Mouse (Mus musculus): ENCODE measurements around the gene Plppr3.

The Plppr3 gene

DNA sequence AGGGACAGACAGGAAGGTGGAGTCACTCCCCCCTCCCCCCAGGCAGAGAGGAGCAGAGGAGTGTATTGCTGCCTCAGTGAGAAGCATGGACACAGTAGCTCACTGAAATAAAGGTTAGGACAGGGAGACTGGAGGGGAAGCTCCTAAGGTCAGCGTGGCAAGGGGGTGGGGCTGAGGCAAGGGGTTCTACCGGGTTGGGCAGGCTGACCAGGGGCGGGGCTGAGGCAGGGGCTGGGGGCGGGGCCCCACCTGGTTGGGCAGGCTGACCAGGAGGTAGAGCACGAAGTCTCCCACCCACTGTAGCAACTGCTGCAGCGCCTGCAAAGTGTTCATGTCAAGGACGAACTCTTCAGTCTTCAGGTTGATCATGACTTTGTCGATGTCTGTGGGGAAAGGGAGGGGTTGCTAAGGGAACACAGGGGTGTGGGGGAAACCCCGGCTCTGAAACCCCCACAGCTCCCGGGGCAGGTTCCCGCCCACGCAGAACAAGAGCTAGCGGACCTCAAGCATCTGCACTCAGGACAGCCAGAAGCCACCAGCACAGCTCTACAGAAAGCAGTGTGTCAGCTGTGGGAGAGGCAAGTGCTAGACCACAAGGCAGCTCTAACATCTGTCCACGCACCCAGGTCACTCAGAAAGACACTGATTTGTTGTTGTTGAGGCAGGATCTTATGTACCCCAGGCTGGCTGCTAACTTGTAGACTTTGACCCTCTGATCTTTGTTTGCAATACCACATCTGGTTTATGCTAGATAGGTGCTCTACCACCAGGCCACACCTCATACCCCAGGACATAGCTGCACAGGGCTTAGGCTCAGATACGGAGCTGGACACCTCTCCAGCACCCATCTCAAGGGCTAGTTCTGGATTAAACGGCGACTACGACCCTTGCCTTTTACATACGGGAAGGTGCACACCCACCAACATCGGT lies 23.1 kb upstream of the Plppr3 start:
- DNase-seq: peak; percentile 47

DNA sequence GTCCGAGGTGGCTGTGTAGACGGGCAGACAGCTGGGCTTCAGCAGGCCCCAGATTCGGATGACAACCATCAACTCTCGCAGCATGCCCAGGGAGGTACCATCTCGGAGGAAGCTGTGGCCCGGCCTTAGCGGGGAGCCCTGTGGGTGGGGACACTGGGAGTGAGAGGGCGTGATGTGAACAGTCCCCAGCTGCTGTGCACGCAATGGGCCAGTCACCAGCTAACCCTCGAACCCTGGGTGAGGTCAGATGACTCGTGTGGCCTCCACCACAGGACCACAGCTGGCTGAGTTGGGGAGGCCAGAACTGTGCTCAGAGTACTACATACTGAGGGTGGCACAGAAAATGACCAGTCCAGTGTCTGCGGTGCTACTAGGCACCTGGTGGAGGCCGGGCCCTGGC lies 22.4 kb upstream of the Plppr3 start:
- no peak for DNase-seq

- DNase-seq: no peak
These were observed 21.9 kb upstream of the Plppr3 start for GRCm38 (mm10) chr10:79896306-79896705.

DNA sequence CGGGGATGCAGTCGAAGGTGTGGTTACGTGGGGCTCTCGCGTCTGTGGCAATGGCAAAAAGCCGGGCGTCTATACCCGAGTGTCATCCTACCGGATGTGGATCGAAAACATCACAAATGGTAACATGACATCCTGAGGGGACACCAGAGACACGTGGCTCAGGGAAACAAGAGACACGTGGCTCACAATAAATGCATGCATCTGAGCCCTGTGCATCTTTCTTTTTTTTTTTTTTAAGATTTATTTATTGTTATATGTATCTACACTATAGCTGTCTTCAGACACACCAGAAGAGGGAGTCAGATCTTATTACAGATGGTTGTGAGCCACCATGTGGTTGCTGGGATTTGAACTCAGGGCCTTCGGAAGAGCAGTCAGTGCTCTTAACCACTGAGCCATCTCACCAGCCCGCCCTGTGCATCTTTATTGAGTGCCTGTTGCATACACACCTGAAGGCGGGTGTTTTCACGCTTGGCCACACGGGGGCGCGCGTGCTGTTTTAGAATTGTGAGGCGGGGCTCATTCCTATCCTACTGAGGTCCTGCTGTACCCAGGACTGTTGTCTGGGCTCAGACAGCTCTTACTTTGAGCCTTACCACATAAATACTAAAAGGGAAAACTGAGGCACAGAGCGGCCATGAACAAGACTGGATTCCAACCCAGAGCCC lies 18.2 kb upstream of the Plppr3 start:
- DNase-seq: peak; percentile 80

DNA sequence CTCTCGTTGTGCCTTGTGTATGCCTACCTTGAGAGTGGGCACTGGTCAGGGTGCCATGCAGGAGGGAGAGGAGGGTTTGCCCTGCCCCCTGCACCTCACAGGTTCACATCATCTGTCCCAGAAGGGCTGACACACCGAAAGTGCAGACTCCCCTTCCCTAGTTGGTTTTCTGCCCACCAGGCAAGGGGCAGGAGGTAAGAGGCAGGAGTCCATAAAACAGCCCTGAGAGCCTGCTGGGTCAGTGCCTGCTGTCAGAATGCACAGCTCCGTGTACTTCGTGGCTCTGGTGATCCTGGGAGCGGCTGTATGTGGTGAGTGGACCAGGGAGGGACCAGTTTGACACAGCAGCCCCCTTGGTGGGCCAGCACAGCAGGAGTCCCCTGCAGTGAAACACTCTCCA lies 16.2 kb upstream of the Plppr3 start, which contains the start of gene Cfd:
Cfd (plus strand) TSS at position 184 of the 400 bp plus-strand sequence.
- DNase-seq: no peak

GRCm38 (mm10) chr10:79889386-79889785 lies 15.0 kb upstream of the Plppr3 start:
- peak; percentile 78 for DNase-seq

GRCm38 (mm10) chr10:79886611-79887010 lies 12.2 kb upstream of the Plppr3 start:
- no peak for DNase-seq

DNA sequence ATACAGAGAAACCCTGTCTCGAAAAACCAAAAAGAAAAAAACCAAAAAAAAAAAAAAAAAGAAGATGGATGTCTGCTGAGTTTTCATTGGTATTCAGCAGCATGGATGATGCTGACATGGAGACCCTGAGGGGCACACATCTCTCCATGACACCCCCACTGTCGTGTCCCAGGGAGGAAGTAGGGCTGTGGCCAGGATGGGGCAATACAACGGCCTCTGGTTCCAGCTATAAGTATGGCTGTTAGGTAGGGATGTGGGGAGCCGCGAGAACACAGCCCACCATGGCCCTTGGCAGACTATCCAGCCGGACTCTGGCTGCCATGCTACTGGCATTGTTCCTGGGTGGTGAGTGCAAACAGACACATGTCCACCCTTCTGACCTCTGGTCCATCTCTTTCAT lies 11.6 kb upstream of the Plppr3 start, which contains the start of gene Elane:
Elane (plus strand) TSS at position 194 of the 400 bp plus-strand sequence.
- no peak for DNase-seq

GRCm38 (mm10) chr10:79884938-79885337 lies 10.5 kb upstream of the Plppr3 start:
- peak; percentile 7 for DNase-seq

DNA sequence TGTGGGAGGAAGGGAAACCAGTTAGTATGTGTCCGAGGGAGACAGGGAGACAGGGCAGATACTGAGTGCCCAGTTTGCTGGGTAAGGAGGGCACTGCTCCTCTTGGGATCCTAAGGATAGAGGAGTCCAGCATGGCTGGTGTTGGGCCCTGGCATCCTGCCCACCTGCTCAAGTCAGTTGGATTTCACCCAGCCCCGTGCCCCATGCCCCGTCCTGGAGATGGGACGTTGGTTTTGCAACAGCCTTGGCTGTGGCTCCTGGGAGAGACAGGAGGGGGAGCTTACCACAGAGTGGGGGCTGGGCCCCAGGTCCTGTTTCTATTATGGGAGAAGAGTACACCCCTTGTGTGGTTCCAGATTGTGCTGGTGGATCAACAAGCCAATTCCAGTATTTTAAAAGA lies 10.0 kb upstream of the Plppr3 start:
- DNase-seq: peak; percentile 89

- peak; percentile 87 for DNase-seq
These were observed 9.1 kb upstream of the Plppr3 start for GRCm38 (mm10) chr10:79883297-79884084.

DNA sequence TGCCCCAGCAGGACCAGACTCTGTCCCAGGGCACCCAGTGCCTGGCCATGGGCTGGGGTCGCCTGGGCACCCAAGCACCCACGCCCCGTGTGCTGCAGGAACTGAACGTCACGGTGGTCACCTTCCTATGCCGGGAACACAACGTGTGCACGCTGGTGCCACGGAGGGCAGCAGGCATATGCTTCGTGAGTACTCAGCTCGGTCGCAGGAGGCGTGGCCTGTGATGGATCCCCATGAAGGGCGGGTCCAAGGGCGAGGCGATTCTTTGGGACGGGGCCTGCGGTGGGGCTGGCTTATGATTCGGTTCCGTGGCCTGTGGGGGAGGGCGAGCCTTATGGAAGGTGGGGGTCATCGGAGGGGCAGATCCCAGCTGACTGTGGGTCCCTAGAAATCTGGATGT lies 7.5 kb upstream of the Plppr3 start:
- DNase-seq: peak; percentile 34

DNA sequence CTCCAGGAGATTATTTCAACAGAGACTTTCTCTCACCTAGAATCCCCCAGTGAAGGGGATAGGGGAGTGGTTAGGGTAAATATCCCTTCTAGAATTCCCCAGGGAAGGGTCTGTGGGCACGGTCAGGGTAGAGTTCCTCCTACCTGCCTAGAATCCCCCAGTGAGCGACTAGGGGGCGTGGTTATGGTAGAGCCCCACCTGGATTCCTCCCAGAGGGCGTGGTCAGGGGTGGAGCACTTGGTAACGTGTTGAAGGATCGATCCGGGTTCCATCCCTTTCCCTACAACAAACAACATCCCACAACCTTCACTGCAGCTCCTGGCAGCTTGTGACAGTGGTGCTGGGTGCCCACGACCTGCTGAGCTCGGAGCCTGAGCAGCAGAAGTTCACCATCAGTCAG lies 6.3 kb upstream of the Plppr3 start:
- peak; percentile 24 for DNase-seq

DNA sequence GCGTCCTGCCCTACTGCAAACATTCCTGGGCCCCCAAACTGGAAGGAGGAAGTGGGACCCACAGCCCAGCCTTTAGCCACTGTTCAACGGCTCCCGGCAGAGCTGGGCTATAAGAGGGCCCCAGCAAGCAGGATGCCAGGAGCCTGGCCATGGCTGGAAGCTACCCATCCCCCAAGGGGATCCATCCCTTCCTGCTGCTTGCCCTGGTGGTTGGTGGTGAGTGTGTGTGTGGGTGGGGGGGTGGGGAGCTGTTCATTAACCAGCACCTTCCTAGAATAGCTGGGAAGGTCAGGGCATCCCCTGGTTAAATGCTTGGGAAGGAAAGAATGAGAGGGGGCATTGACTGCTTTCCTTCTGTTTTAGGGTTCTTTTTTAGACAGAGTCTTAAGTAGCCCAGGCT lies 5.1 kb upstream of the Plppr3 start:
- peak; percentile 17 for DNase-seq

GRCm38 (mm10) chr10:79877757-79878156 lies 3.3 kb upstream of the Plppr3 start:
- DNase-seq: peak; percentile 72

DNA sequence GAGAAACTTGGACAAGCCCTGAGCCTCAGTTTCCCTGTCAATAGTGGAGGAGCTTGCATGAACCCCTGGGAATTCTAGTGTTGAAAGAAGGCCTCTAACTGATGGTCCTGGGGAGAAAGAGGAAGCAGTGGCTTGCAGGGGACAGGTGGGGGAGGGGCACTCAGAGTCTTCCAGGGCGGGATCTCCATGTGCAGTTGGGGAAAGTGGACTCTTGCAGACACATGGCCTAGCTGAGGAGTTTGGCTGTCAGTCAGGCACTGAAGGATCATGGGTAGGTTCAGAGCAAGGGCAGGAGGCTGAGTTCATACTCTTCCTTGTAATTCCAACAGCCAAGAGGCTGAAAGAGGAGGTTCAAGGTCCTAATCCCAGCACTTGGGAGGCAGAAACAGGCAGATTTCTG lies 2.7 kb upstream of the Plppr3 start:
- peak; percentile 10 for DNase-seq

DNA sequence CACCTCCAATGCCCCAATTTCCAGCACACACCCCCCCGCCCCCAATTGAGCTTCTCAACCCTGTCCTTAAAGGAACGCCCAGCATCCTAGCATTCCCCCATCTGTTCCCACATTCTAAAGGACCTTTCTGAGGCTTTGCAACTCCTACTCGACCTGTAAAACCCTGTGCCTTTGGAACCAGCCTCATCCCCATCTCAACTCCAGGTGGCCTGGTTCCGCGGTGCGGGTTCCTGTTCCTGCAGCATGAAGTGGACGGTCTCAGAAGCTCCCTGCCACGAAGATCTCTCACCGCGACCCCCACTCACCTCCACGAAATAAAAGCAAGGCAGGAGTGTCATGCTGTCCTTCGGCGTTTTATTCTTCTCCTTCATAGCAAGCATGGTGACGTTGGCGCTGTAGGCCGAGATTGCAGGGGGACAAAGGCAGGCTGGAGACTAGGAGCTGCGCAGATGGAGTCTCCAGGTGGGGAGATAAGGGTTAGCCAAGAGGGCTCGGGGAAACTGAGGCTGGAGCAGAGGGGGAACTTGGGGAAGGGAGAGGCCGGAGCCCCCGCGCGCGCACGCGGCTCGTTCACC lies 632 bp downstream of the Plppr3 start:
- no peak for DNase-seq

DNA sequence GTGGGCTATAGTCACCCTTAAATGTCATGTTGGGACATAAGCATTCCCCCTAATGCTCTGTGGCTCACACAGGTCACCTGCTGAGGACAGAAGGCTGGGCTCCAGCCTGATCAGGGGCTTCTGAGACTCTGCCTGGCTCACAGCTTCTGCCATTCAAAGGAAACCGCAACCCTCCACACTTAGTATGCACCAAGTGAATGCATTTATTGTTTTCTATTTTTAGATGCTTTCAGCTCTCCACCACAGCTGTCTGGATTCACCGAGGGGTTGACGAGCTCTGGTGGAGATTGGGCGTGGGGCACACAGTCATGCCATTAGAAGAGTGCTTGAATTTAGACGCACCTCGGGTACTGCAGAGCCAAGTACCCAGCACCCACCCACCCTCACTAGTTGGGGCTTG lies 1.1 kb downstream of the Plppr3 start:
- no peak for DNase-seq

DNA sequence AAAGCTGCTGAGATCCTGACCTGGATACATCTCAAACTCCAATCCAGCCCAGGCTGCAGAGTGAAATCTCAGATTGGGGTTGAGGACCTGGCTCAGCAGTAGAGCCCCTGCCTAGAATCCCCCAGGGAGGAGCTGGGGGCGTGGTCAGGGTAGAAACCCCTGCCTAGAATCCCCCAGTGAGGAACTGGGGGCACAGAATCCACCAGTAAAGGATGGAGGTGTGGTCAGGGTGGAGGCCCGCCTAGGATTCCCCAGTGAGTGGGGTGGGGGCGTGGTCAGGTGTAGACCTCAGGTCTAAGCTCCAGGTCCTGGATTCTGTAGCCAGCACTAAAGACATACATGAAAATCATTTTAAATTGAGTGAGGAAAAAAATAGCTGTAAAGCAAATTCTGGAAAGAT lies 1.6 kb downstream of the Plppr3 start:
- DNase-seq: no peak

GRCm38 (mm10) chr10:79871845-79872244 lies 2.6 kb downstream of the Plppr3 start:
- DNase-seq: no peak

DNA sequence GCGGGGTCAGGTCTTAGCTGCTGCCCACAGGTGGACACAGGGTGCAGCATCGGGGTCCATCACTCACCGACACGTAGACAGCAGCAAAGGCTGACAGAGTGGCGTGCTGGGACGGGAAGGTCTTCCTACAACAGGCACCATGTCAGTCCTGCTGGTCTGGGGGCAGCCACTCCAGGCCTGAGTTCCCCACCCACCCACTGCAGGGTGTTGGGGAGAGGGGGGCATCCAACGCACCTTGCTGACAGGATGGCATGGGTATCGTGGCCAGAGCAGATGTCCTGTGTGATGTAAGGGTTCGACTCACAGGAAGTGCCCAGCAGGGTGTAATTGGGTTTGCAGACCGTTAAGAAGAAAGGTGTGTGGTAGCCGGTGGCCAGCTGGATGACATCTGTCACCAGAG lies 7.8 kb downstream of the Plppr3 start:
- DNase-seq: no peak

- DNase-seq: no peak
These were observed 8.6 kb downstream of the Plppr3 start for GRCm38 (mm10) chr10:79865801-79866295.

DNA sequence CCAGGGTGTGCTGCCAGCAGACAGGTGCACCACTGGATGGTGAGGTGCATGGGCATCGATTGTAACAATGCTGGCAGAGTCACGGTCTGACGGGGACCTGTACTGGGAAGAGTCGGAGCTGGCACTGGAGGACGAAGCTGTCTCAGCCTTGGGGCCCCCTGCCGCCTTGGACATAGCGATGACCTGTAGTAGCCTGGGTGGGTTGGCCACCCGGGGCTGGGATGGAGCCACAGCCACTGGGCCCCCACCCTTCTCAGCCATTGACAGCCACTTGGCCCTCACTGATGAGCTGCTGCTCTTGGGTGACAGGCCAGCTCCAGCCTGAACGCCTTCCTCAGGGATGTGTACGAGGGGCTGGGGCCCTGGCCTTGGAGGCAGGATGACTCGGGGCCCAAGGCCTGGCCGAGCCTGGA lies 9.2 kb downstream of the Plppr3 start:
- no peak for DNase-seq
